Mouse (Mus musculus) liver, postnatal 0 days (tissue): ENCODE results near the gene Anks1.

ENCODE experiments used
- CTCF ChIP-seq: sonication (generic); IDR thresholded peaks from 2 replicates; pipeline ENCODE4 v1.5.1; 2016; ENCODE audit warnings: antibody characterized with exemption, low read depth
- EP300 ChIP-seq: IDR thresholded peaks from 2 replicates; pipeline ENCODE4 v1.6.1; 2016; ENCODE audit warnings: antibody characterized with exemption, low read depth, mild to moderate bottlenecking

DNA sequence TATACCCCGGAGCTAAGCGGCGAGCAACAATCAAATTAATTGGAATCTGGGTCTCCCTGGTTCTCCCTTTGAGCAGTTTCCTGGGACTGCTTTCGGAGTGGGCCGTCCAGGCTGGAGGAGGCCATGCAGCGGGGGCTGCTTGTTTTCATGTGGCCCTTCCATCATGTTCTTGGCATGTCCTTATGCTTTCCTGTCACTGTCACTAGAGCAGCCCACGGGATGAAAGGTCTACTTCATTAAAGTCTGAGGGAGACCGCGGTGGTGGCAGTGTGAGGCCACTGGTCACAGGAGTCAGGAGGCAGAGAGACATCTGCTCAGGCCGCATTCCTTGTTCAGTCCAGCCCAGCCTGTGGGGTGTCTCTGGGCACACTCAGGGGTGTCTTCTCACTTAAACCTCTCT, 123.1 kb downstream of the Anks1 start:
- no peak for TF ChIP-seq CTCF
- no peak for TF ChIP-seq EP300
